Mouse (Mus musculus) embryonic facial prominence, embryonic 12.5 days (tissue): Measurements from ENCODE around the gene Frrs1l. TPM values are rescaled to one million over a fixed set of nuclear protein-coding genes. Genes with fewer than 3 reads are reported as not detected.

Experiments used
- ATAC-seq: fragments of 200-750 bp; cut with Nextera tagmentation; 2 replicates; pipeline ENCODE4 v1.8.0; 2017; ENCODE audit not compliant: insufficient number of reproducible peaks, insufficient read depth, low FRiP score, low TSS enrichment
- H3K27ac ChIP-seq: fragments of 300-500 bp; sonication (generic); 2 replicates; pipeline ENCODE4 v1.5.1; 2016; ENCODE audit warnings: mild to moderate bottlenecking
- H3K27me3 ChIP-seq: fragments of 300-500 bp; sonication (generic); 2 replicates; pipeline ENCODE4 v1.6.1; 2016; ENCODE audit warnings: mild to moderate bottlenecking, moderate library complexity
- H3K36me3 ChIP-seq: fragments of 300-500 bp; sonication (generic); 2 replicates; pipeline ENCODE4 v1.6.1; 2016; ENCODE audit warnings: mild to moderate bottlenecking
- H3K4me1 ChIP-seq: fragments of 300-500 bp; sonication (generic); 2 replicates; pipeline ENCODE4 v1.6.1; 2016
- H3K4me2 ChIP-seq: fragments of 300-500 bp; sonication (generic); replicated peaks from 2 replicates; pipeline ENCODE4 v1.6.1; 2016; ENCODE audit warnings: mild to moderate bottlenecking, moderate library complexity
- H3K4me3 ChIP-seq: fragments of 300-500 bp; sonication (generic); 2 replicates; pipeline ENCODE4 v1.5.1; 2016; ENCODE audit warnings: mild to moderate bottlenecking
- H3K9ac ChIP-seq: fragments of 300-500 bp; sonication (generic); 2 replicates; pipeline ENCODE4 v1.6.1; 2016; ENCODE audit warnings: mild to moderate bottlenecking, moderate library complexity
- H3K9me3 ChIP-seq: fragments of 300-500 bp; sonication (generic); 2 replicates; pipeline ENCODE4 v1.6.1; 2016; ENCODE audit warnings: mild to moderate bottlenecking, moderate library complexity
- WGBS: fragments of 180-500 bp; shearing (Covaris S2); methylation state at CpG from one replicate; pipeline ENCODE4 v1.1.7; 2016; 5-methylcytosine and 5-hydroxymethylcytosine counted together
- polyA plus RNA-seq: library from polyadenylated mRNA; unstranded; fragments of >200 nt; fragmentation: Nextera tagmentation; extraction: Ambion mirVana; gene quantifications from 2 replicates; pipeline ENCODE4 v1.2.1, GENCODE M21; 2016

The Frrs1l gene
- polyA plus RNA-seq, 1 experiment from 2014 or later = 4.6 TPM

DNA sequence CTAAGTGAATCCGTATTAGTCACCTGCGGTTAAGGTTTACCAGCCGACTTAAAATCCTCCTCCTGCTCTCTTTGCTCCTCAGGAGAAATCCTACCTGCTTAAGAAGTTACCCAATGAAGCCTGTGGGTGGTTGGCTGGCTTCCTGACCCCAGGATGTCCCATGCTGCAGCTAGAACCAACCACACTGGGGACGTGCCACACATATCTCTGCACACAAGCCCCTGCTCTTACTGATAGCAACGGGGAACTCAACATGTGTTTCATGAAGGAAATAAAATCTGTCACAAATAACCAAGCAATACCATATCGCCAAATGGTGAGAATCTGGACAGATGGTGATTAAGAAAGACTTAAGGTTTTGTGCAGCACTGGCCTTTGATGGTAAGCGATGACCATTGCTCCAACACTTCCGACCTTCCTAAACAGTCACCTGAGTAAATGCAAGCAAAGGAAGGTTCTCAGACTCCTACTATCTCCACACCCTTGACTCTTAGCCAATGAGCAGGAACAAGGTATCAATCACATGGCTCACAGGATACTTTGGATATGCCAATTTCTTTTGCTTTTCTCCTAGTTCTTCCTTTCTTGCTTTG, 21.4 kb upstream of the Frrs1l start:
- Histone ChIP-seq H3K27ac (no peak overlapping the region), H3K36me3 (no peaks in the 10 kb centered on the region), H3K9me3 (no peaks in the 10 kb centered on the region), H3K4me1 (0 out of 2 replicates have a peak, but pooled peaks cover 6% of the 10 kb centered on the region), H3K27me3 (peaks cover 12% of the 10 kb centered on the region; the same call in 1 of the 2 replicates), H3K9ac (no peak overlapping the region), H3K4me3 (no peak overlapping the region), H3K4me2 (no peak overlapping the region)
- no peak for ATAC-seq
- 64% methylated on average over 8 of the region's 8 CpGs for WGBS

DNA sequence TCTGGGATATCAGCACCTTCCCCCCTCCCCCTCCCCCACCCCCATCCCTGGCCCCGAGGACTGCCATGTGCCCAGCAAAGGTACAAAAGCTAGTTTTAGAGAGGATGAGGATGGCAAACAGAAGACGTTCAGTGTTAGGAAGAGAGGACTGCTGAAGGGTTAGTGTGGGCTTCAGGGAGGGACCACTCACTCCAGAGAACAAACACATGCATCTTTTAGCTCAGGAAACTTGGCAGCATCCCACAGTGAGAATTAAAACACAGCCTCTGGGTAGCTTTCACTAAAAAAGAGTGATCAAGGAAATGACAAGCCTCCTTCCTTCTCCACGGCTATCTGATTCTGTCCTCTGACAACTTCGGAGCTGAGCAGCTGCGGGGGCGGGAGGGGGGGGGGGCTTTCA, 20.7 kb upstream of the Frrs1l start:
- Histone ChIP-seq H3K9me3 (no peaks in the 10 kb centered on the region), H3K4me1 (0 out of 2 replicates have a peak, but pooled peaks cover 6% of the 10 kb centered on the region), H3K4me3 (no peak overlapping the region), H3K27me3 (peaks cover 8% of the 10 kb centered on the region; the same call in 1 of the 2 replicates), H3K9ac (no peak overlapping the region), H3K36me3 (no peaks in the 10 kb centered on the region), H3K4me2 (no peak overlapping the region), H3K27ac (no peak overlapping the region)
- 13% methylated on average over 6 of the region's 6 CpGs for WGBS
- no peak for ATAC-seq

DNA sequence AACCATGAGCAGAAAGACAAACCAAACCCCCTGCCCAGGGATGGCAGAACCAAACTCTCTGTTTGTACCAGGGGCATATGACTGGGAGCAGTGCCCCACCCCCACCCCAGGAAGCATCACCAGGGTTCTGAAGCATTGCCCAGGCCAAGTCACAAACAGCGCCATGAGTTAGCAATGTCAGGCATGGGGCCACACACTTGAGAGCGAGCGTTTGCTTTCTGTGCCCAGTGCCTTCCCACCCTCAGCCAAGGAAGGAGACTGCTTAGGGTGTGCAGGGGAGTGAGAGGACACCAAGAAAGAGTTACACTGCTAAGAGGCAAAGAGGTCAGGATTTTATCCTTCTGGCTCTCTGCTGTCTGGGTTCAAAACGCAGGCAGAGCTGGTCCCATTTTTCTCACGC, 20.2 kb upstream of the Frrs1l start:
- Histone ChIP-seq H3K36me3 (no peaks in the 10 kb centered on the region), H3K9ac (no peak overlapping the region), H3K9me3 (no peaks in the 10 kb centered on the region), H3K4me2 (no peak overlapping the region), H3K27me3 (peaks cover 8% of the 10 kb centered on the region; the same call in 1 of the 2 replicates), H3K4me3 (no peak overlapping the region), H3K4me1 (0 out of 2 replicates have a peak, but pooled peaks cover 6% of the 10 kb centered on the region), H3K27ac (no peak overlapping the region)
- ATAC-seq = no peak
- 42% methylated on average over 5 of the region's 5 CpGs for WGBS

DNA sequence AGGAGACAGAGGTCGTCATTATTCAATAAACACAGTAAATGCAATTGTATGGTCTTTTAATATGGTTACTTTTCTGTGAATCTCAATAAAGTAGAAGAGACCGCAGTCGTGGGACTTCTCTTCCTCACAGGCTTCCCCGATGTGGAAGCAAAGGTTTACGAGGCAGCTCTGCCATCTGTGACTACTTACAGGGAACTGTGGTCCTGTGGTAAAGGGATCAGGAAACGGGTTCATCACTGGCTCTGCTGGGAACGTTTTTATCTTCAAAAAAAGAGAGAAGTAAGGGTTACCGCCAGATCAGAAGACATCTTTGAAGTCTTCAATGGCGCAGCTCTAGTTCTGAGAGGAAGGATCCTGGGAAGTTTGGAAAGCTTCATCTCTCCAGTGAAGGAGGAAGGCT, 17.5 kb upstream of the Frrs1l start:
- Histone ChIP-seq H3K36me3 (no peaks in the 10 kb centered on the region), H3K9me3 (no peaks in the 10 kb centered on the region), H3K4me1 (0 out of 2 replicates have a peak, but pooled peaks cover 8% of the 10 kb centered on the region), H3K27me3 (peaks cover 8% of the 10 kb centered on the region; the same call in 1 of the 2 replicates), H3K27ac (no peak overlapping the region), H3K9ac (no peak overlapping the region), H3K4me3 (no peak overlapping the region), H3K4me2 (no peak overlapping the region)
- ATAC-seq = no peak
- 66% methylated on average over 9 of the region's 9 CpGs for WGBS

DNA sequence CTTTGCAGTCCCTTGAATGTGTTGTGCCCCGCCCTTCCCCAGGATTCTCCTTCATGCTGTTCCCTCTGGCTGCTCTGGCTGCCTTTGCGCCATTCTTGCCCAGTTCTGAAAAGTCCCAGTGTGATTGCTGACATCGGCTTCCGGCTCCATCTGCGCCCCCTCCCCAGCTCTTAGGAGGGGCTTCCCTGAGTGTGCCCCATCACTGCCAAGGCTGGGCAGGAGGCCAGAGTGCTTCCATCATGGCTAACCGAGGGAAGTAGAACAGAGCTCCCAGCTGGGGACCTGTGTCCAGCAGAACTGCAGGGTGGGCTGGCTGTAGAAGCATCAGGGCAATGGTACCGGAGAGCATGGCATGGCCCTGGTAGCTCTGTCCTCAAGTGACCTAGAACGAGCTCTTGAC, 14.8 kb upstream of the Frrs1l start:
- H3K27ac ChIP-seq = no peak overlapping the region
- ATAC-seq = no peak
- H3K36me3 ChIP-seq = no peaks in the 10 kb centered on the region
- 80% methylated on average over 8 of the region's 8 CpGs for WGBS
- H3K27me3 ChIP-seq = peaks cover 6% of the 10 kb centered on the region; the same call in 1 of the 2 replicates
- no peak overlapping the region for H3K4me2 ChIP-seq
- H3K9ac ChIP-seq = no peak overlapping the region
- H3K4me1 ChIP-seq = 0 out of 2 replicates have a peak, but pooled peaks cover 2% of the 10 kb centered on the region
- no peak overlapping the region for H3K4me3 ChIP-seq
- no peaks in the 10 kb centered on the region for H3K9me3 ChIP-seq

DNA sequence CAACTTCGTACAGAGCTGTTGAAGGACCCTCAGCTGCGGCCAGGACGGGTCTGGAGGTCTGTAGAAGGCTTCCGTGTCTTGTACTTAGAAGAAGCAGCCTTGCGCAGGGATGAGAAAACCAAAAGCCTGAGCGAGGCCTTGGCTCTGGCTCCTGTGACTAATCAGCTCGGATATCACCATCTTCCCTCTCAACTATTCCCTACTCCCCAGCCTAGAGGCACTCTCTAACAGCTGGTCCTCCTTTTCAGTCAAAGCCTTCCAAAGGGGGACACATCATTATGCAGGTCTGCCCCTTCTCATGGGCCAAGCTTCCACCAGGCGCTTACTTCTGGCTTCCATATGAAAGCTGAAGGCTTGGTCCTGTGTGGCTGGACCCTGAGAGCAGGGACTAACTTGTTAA, 13.7 kb upstream of the Frrs1l start:
- ATAC-seq = no peak
- no peak overlapping the region for H3K4me3 ChIP-seq
- H3K9me3 ChIP-seq = no peaks in the 10 kb centered on the region
- H3K9ac ChIP-seq = no peak overlapping the region
- 76% methylated on average over 8 of the region's 8 CpGs for WGBS
- H3K27ac ChIP-seq = no peak overlapping the region
- no peaks in the 10 kb centered on the region for H3K27me3 ChIP-seq
- 0 out of 2 replicates have a peak, but pooled peaks cover 2% of the 10 kb centered on the region for H3K4me1 ChIP-seq
- H3K4me2 ChIP-seq = no peak overlapping the region
- H3K36me3 ChIP-seq = no peaks in the 10 kb centered on the region

DNA sequence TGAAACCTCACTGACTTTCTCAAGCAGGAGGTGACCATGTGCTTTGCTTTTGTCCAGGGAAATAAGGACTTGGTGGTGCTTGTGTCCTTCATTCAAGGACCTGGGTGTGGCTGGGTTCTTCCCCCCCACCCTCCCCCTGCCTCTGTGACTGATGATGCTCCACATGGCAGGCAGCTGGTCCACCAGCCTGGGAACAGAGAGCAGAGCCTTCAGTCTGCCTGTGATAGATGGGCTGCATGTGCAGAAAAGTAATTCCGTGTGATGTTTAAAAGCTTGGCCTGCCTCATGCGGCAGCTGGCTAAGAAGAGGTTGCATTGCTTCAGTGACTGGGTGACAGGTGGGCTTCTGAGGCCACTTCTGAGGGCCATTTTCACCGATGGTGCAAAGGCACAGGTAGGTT, 12.6 kb upstream of the Frrs1l start:
- 0 out of 2 replicates have a peak, but pooled peaks cover 2% of the 10 kb centered on the region for H3K4me1 ChIP-seq
- H3K9me3 ChIP-seq = no peaks in the 10 kb centered on the region
- H3K27ac ChIP-seq = no peak overlapping the region
- 79% methylated on average over 3 of the region's 3 CpGs for WGBS
- no peaks in the 10 kb centered on the region for H3K27me3 ChIP-seq
- H3K4me2 ChIP-seq = no peak overlapping the region
- no peak overlapping the region for H3K9ac ChIP-seq
- no peak overlapping the region for H3K4me3 ChIP-seq
- H3K36me3 ChIP-seq = no peaks in the 10 kb centered on the region
- no peak for ATAC-seq

DNA sequence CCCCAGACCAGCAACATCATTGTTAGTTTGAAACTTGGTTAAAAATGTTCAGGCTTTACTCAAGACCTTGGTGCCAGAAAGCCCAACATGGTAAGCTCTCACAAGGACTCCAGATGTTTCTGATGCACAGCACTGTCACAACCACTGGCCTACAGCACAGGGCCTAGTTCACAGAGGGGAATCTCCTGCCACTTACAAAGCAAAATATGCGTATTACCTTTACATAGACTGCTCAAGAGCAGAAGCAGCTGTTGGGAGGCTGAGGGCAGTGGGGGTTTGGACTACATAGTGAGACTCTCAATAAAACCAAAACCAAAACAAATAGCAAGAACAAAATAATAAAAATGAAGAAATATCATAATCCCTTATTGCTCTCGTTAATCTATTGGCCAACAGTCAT, 11.2 kb upstream of the Frrs1l start:
- ATAC-seq = no peak
- no peak overlapping the region for H3K9ac ChIP-seq
- H3K4me1 ChIP-seq = 0 out of 2 replicates have a peak, but pooled peaks cover 2% of the 10 kb centered on the region
- no peaks in the 10 kb centered on the region for H3K36me3 ChIP-seq
- WGBS = 88% methylated on average over 2 of the region's 2 CpGs
- H3K4me3 ChIP-seq = no peak overlapping the region
- H3K27me3 ChIP-seq = no peaks in the 10 kb centered on the region
- no peak overlapping the region for H3K4me2 ChIP-seq
- no peaks in the 10 kb centered on the region for H3K9me3 ChIP-seq
- no peak overlapping the region for H3K27ac ChIP-seq

DNA sequence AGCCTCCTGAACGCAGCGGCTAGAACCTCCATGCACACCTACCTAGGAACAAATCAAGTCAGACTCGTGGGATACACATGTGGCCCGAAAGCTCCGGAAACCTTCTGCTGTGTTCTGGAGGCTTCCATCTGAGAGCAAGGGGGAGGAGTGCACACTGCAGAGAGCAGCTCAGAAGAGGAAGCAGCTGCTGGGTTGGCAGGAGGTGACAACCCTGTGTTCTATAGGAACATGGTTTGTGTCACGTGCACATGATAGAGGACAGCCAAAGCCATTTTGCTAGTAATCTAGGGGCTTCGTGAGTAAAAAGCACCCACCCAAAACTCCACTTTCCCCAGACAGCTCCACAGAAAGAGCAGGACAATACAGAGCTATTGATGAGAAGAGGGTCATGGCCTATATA, 3.1 kb upstream of the Frrs1l start:
- Histone ChIP-seq H3K4me3 (no peak overlapping the region), H3K36me3 (no peaks in the 10 kb centered on the region), H3K4me2 (no peak overlapping the region), H3K4me1 (0 out of 2 replicates have a peak, but pooled peaks cover 5% of the 10 kb centered on the region), H3K27me3 (peaks cover 34% of the 10 kb centered on the region), H3K9ac (no peak overlapping the region), H3K9me3 (no peaks in the 10 kb centered on the region), H3K27ac (no peak overlapping the region)
- no peak for ATAC-seq
- WGBS = 85% methylated on average over 7 of the region's 7 CpGs

DNA sequence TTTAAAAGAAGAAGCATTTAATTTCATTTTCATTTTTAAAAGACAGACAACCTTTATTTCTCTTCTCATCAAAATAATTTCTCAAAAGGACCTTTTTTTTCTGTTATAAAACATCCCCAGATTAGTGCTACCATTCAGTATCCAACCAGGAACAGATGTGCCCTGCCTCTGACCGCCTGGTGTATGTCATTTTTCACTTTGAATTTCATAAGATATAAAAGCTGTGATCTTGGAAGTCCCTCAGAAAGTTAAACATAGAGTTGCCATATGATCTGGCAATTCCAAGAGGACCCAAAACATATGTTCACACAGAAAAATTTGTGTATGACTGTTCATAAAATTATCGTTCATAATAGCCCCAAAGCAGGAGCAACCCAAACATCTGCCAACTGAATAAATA, 1.8 kb upstream of the Frrs1l start:
- no peak for ATAC-seq
- WGBS = 56% methylated on average over 2 of the region's 2 CpGs
- Histone ChIP-seq H3K27me3 (peaks cover 37% of the 10 kb centered on the region), H3K9me3 (no peaks in the 10 kb centered on the region), H3K9ac (no peak overlapping the region), H3K4me3 (no peak overlapping the region), H3K27ac (no peak overlapping the region), H3K36me3 (no peaks in the 10 kb centered on the region), H3K4me2 (no peak overlapping the region), H3K4me1 (0 out of 2 replicates have a peak, but pooled peaks cover 5% of the 10 kb centered on the region)

DNA sequence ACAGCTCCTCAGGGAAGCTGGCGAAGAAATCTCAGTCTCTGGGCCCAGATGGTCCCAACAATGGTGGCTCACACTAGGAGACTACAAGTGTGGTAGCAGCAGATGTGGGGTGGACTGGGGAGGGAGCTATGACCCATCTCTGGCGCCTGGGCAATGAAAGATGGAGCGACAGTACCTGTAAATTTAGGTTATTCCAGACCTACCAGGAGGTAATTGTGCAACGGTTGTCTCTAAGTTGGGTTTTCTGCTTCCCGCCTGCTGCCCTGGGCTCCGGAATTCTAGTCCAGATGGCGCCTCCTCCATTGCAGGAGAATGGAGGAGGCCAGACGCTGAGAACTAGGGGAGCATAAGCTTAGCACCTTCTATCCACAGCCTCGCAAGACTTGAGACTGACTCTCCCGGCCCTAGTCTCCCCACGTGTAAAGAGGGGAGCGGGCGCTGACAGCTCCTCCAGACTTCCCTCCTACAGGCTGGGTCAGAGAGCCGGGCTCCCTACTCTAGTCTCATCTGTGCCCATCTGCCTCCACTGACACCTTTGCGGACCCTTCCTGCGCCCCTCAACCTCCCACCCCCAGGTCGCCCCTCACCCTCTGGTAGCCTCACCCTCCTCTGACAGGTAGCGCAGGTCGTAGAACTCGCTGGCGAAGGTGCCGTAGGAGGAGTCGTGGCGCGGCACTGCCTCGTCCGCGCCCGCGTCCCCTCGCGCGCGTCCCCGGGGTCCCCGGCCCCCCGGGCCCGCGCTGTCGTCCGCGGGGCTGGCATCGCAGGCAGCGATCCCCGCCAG, 568 bp downstream of the Frrs1l start:
- peak overlapping the region; percentile 97 for H3K4me2 ChIP-seq
- H3K4me1 ChIP-seq = 0 out of 2 replicates have a peak, but pooled peaks cover 5% of the 10 kb centered on the region
- H3K9me3 ChIP-seq = no peaks in the 10 kb centered on the region
- no peak overlapping the region for H3K27ac ChIP-seq
- H3K36me3 ChIP-seq = no peaks in the 10 kb centered on the region
- H3K9ac ChIP-seq = peak overlapping the region; percentile 77
- WGBS = 2% methylated on average over 32 of the region's 45 CpGs
- peaks cover 33% of the 10 kb centered on the region for H3K27me3 ChIP-seq
- H3K4me3 ChIP-seq = peak overlapping the region; percentile 75
- ATAC-seq = 0 out of 2 replicates have a peak, but pooled peaks have one; percentile 47
